Mouse (Mus musculus): ENCODE measurements around the gene Stard10. TPM values are rescaled to one million over a fixed set of nuclear protein-coding genes. Genes with fewer than 3 reads are reported as not detected.

Gene Stard10
- polyA plus RNA-seq, 1 experiment from 2014 or later, result 46.5 TPM

DNA sequence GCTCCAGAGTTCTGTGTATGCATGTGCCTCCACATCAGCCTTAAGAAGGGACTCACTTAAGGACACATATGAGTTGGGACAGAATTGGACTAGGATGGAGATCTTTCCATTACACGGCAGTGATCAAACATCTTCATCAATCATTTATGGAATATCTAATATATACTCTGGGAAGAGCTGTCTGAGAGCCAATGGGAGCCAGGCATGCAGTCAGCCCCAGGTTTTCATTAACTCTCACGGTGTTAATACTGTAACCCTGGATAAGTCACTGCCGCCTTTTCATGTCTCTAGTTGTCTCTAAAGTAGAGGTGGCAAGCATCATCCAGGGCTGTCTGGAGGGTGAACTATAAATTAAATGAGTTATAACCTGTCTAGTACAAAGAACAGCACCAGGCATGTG, 3.9 kb upstream of the Stard10 start:
- ATAC-seq (ENCODE audit: low read depth), result no peak
- Histone ChIP-seq H3K9ac (ENCODE audit: low read length) (no peak overlapping the region), H3K4me2 (ENCODE audit: low read depth, low read length) (no peak overlapping the region), H3K9me3 (ENCODE audit: control insufficient read depth, low read length) (no peaks in the 10 kb centered on the region), H3K27me3 (ENCODE audit: control insufficient read depth, insufficient read depth, low read depth, low read length) (no peaks in the 10 kb centered on the region), H3K4me3 (ENCODE audit: low read length) (no peak overlapping the region), H3K4me1 (replicated peaks; ENCODE audit: control insufficient read depth, insufficient read depth, low read length) (peaks cover 8% of the 10 kb centered on the region), H3K36me3 (ENCODE audit: control insufficient read depth, insufficient read depth, low read length) (no peaks in the 10 kb centered on the region), H3K27ac (ENCODE audit: low read length) (no peak overlapping the region)
- 57% methylated on average over 3 of the region's 3 CpGs for WGBS

DNA sequence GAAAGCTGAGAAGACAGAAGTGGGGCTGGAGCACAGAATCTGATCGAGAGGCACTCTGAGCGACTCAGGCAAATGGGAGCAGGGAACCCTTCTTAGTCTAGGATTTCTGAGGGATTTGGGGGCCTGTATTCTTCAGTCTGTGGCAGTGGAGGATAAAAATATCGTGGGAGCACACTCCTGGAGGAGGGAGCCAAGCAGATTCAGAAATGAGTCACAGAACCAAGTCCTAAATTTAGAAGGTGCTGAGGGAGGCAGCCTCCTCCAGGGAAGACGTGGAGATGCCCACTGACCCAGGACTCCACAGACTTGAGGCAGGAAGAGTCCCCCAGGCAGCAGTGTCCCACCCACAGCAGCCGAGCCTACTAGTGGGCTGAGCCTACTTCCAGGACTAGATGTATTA, 2.5 kb upstream of the Stard10 start:
- peaks cover 8% of the 10 kb centered on the region for H3K4me1 ChIP-seq (replicated peaks; ENCODE audit: control insufficient read depth, insufficient read depth, low read length)
- H3K27me3 ChIP-seq (ENCODE audit: control insufficient read depth, insufficient read depth, low read depth, low read length), result no peaks in the 10 kb centered on the region
- ATAC-seq (ENCODE audit: low read depth), result no peak
- no peak overlapping the region for H3K4me2 ChIP-seq (ENCODE audit: low read depth, low read length)
- H3K36me3 ChIP-seq (ENCODE audit: control insufficient read depth, insufficient read depth, low read length), result no peaks in the 10 kb centered on the region
- H3K9ac ChIP-seq (ENCODE audit: low read length), result no peak overlapping the region
- no peak overlapping the region for H3K4me3 ChIP-seq (ENCODE audit: low read length)
- H3K27ac ChIP-seq (ENCODE audit: low read length), result no peak overlapping the region
- WGBS, result 54% methylated on average over 5 of the region's 5 CpGs
- H3K9me3 ChIP-seq (ENCODE audit: control insufficient read depth, low read length), result no peaks in the 10 kb centered on the region

DNA sequence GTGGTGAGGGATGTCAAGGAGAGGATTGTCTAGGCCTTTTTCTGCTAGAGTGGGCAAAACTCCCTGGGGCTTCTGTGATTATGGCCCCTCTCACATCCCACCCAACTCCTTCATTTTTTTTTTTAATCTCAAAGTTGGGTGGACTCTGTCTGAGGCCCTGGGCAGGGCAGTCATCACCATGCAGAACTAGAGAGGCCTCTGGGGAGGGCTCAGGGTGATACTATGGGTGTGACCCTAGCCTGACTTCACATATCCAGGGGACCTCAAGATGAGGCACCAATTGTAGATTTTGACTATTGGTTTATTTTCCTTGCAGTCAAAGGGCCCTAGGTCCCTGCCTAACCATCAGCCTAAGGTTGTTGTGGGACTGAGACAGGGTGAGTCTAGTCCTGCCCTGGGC, 1.2 kb upstream of the Stard10 start:
- peaks cover 13% of the 10 kb centered on the region for H3K4me1 ChIP-seq (replicated peaks; ENCODE audit: control insufficient read depth, insufficient read depth, low read length)
- H3K36me3 ChIP-seq (ENCODE audit: control insufficient read depth, insufficient read depth, low read length), result no peaks in the 10 kb centered on the region
- no peak overlapping the region for H3K4me3 ChIP-seq (ENCODE audit: low read length)
- H3K4me2 ChIP-seq (ENCODE audit: low read depth, low read length), result no peak overlapping the region
- H3K27me3 ChIP-seq (ENCODE audit: control insufficient read depth, insufficient read depth, low read depth, low read length), result no peaks in the 10 kb centered on the region; the same call in 1 of the 2 replicates
- ATAC-seq (ENCODE audit: low read depth), result no peak
- H3K9me3 ChIP-seq (ENCODE audit: control insufficient read depth, low read length), result no peaks in the 10 kb centered on the region
- no peak overlapping the region for H3K9ac ChIP-seq (ENCODE audit: low read length)
- no peak overlapping the region for H3K27ac ChIP-seq (ENCODE audit: low read length)

DNA sequence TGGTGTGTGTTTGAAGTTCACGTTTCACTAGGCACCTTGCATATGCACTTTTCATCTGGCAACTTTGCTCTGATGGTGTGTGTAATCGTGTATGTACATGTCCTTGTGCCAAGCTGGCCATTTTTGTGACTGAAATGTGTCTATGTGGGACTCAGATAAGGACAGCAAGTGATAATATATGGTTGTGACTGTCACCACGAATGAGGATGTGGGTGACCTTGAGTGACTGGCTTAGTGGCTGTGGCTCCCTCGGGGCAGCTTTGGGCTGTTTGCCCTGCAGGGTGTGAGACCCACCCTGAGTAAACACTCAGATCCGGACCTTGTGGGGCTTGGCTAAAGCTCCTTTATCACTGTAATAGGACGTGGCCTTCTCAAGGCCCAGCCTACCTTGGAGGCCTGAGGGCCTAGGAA, 290 bp upstream of the Stard10 start:
- peak; percentile 53 for ATAC-seq (ENCODE audit: low read depth)
- H3K4me2 ChIP-seq (ENCODE audit: low read depth, low read length), result no peak overlapping the region
- WGBS, result 33% methylated on average over 6 of the region's 6 CpGs
- H3K27me3 ChIP-seq (ENCODE audit: control insufficient read depth, insufficient read depth, low read depth, low read length), result no peaks in the 10 kb centered on the region; the same call in 1 of the 2 replicates
- no peaks in the 10 kb centered on the region for H3K9me3 ChIP-seq (ENCODE audit: control insufficient read depth, low read length)
- peaks cover 9% of the 10 kb centered on the region for H3K4me1 ChIP-seq (replicated peaks; ENCODE audit: control insufficient read depth, insufficient read depth, low read length)
- no peak overlapping the region for H3K9ac ChIP-seq (ENCODE audit: low read length)
- no peak overlapping the region for H3K4me3 ChIP-seq (ENCODE audit: low read length)
- H3K27ac ChIP-seq (ENCODE audit: low read length), result no peak overlapping the region; the same call in 1 of the 2 replicates
- H3K36me3 ChIP-seq (ENCODE audit: control insufficient read depth, insufficient read depth, low read length), result no peaks in the 10 kb centered on the region

DNA sequence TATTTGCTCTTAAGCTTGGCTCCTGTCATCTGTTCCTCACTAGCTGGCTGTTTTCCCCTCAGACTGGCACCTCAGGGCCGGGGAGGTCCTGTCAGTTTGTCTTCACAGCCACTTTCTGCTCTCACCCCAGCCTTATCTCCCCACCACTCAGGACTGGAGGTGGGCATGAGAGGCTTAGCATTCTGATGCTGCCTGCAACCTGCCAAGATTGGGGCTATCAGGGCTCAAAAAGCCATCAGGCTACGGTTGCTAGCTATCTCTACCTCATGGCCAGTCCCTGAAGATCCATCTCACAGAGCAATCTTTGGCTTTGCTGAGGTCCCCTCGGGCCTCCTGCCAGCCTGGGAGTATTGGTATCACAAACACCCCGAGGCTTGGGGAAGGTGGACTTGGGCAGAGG, 2.0 kb downstream of the Stard10 start:
- no peak overlapping the region for H3K4me2 ChIP-seq (ENCODE audit: low read depth, low read length)
- no peak overlapping the region for H3K27ac ChIP-seq (ENCODE audit: low read length)
- no peaks in the 10 kb centered on the region for H3K36me3 ChIP-seq (ENCODE audit: control insufficient read depth, insufficient read depth, low read length)
- no peak overlapping the region for H3K4me3 ChIP-seq (ENCODE audit: low read length)
- no peak for ATAC-seq (ENCODE audit: low read depth)
- H3K4me1 ChIP-seq (replicated peaks; ENCODE audit: control insufficient read depth, insufficient read depth, low read length), result peaks cover 20% of the 10 kb centered on the region
- no peak overlapping the region for H3K9ac ChIP-seq (ENCODE audit: low read length)
- 33% methylated on average over 4 of the region's 4 CpGs for WGBS
- no peaks in the 10 kb centered on the region; the same call in 1 of the 2 replicates for H3K27me3 ChIP-seq (ENCODE audit: control insufficient read depth, insufficient read depth, low read depth, low read length)
- no peaks in the 10 kb centered on the region for H3K9me3 ChIP-seq (ENCODE audit: control insufficient read depth, low read length)

DNA sequence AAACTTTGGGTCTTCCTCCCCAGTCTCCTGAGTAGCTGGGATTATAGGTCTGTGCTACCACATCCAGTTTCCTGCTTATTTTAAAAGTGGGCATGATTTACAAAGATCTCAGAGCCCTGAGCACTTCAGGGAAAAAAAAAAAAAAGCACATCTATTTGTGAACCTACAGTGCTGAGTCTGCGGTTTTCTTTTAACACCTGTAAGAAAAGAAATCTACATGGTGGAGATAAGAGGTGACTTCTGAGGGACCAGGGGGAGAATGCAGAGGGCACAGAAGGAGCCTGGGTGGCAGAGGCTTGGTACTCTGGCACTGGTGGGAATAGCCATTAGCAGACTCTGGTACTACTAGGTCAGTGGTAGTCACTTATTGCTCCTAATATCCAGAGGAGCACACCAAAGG, 2.9 kb downstream of the Stard10 start:
- Histone ChIP-seq H3K4me1 (replicated peaks; ENCODE audit: control insufficient read depth, insufficient read depth, low read length) (peaks cover 26% of the 10 kb centered on the region), H3K9me3 (ENCODE audit: control insufficient read depth, low read length) (no peaks in the 10 kb centered on the region), H3K36me3 (ENCODE audit: control insufficient read depth, insufficient read depth, low read length) (no peaks in the 10 kb centered on the region), H3K4me3 (ENCODE audit: low read length) (no peak overlapping the region), H3K4me2 (ENCODE audit: low read depth, low read length) (no peak overlapping the region), H3K9ac (ENCODE audit: low read length) (no peak overlapping the region), H3K27ac (ENCODE audit: low read length) (no peak overlapping the region), H3K27me3 (ENCODE audit: control insufficient read depth, insufficient read depth, low read depth, low read length) (no peaks in the 10 kb centered on the region; the same call in 1 of the 2 replicates)
- no peak for ATAC-seq (ENCODE audit: low read depth)
- 65% methylated on average over 1 of the region's 1 CpGs for WGBS

DNA sequence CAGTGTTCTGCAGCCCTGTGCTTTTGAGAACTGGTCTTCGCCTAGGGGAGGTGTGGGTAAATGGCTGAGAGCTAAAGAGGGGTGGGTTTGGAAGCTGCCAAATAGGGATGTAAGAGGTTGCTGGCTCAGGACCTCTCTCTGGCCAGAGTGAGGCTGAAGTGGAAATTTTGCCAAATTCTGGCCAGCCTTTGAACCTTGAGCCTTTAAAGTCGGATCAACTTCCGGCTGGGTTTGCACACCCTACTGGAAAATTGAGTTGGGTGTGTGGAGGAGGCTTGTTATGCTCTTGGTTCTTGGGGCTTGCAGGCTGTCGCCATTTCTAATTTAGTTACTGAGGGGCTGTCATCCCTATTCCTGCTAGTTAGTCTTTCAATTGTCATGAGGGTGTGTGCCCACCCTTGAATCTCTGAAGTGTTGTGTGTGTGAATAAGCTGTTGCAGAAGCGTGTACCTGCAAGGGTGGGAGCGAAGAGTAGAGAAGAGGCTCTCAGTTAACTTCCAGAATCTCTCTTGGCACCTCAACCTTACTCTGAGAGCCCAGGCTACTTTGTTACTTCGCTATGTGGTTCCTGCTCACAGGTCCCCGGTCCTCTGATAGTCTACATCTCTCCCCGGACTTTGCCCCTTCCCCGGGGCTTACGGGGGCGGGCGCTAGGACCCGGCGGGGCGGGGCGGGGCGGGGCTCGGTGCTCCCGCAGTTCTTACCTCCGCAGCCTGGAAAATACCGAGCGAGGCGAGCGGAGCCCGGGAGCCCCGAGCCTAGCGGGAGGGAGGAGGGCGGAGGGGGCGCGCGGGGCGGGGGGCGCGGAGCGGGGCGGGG, 3.7 kb downstream of the Stard10 start:
- H3K36me3 ChIP-seq (ENCODE audit: control insufficient read depth, insufficient read depth, low read length), result no peaks in the 10 kb centered on the region
- no peaks in the 10 kb centered on the region for H3K9me3 ChIP-seq (ENCODE audit: control insufficient read depth, low read length)
- H3K27ac ChIP-seq (ENCODE audit: low read length), result peak overlapping the region; percentile 84
- 5% methylated on average over 26 of the region's 37 CpGs for WGBS
- peak; percentile 70 for ATAC-seq (ENCODE audit: low read depth)
- peaks cover 26% of the 10 kb centered on the region for H3K4me1 ChIP-seq (replicated peaks; ENCODE audit: control insufficient read depth, insufficient read depth, low read length)
- peak overlapping the region; percentile 80 for H3K9ac ChIP-seq (ENCODE audit: low read length)
- H3K4me2 ChIP-seq (ENCODE audit: low read depth, low read length), result peak overlapping the region; percentile 83
- no peaks in the 10 kb centered on the region; the same call in 1 of the 2 replicates for H3K27me3 ChIP-seq (ENCODE audit: control insufficient read depth, insufficient read depth, low read depth, low read length)
- H3K4me3 ChIP-seq (ENCODE audit: low read length), result peak overlapping the region; percentile 69

DNA sequence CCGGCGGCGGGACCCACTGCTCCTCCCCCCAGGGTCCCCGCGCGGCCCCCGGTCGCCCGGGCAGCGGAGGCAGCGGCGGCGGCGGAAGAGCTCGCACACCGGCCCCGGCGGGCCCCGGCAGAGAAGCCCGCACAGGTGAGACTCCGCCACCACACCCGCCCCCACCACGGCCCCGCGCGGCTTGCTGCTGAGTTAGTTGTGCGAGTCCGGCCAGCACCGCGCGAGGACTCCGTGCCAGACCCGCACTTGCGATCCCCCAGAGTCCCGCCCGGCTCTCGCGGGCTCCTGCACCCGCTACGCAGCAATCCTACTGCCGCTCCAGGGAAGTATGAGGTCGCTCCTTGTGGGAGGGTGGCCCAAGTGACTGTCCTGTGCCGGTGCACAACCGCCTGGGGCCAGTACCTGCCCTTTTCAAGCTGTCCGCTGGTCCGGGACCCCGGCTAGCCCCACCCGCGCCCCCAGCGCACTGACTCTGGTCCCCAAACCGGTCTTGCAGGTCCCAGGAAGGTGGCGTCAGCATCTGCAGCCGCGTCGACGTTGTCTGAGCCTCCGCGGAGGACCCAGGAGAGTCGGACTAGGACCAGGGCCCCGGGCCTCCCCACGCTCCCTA, 4.4 kb downstream of the Stard10 start:
- no peaks in the 10 kb centered on the region for H3K36me3 ChIP-seq (ENCODE audit: control insufficient read depth, insufficient read depth, low read length)
- H3K9me3 ChIP-seq (ENCODE audit: control insufficient read depth, low read length), result no peaks in the 10 kb centered on the region
- peak overlapping the region; percentile 69 for H3K4me3 ChIP-seq (ENCODE audit: low read length)
- peak overlapping the region; percentile 80 for H3K9ac ChIP-seq (ENCODE audit: low read length)
- no peaks in the 10 kb centered on the region; the same call in 1 of the 2 replicates for H3K27me3 ChIP-seq (ENCODE audit: control insufficient read depth, insufficient read depth, low read depth, low read length)
- H3K4me1 ChIP-seq (replicated peaks; ENCODE audit: control insufficient read depth, insufficient read depth, low read length), result peaks cover 26% of the 10 kb centered on the region
- peak; percentile 71 for ATAC-seq (ENCODE audit: low read depth)
- under 1% methylated on average over 41 of the region's 61 CpGs for WGBS
- peak overlapping the region; percentile 83 for H3K4me2 ChIP-seq (ENCODE audit: low read depth, low read length)
- peak overlapping the region; percentile 84 for H3K27ac ChIP-seq (ENCODE audit: low read length)

DNA sequence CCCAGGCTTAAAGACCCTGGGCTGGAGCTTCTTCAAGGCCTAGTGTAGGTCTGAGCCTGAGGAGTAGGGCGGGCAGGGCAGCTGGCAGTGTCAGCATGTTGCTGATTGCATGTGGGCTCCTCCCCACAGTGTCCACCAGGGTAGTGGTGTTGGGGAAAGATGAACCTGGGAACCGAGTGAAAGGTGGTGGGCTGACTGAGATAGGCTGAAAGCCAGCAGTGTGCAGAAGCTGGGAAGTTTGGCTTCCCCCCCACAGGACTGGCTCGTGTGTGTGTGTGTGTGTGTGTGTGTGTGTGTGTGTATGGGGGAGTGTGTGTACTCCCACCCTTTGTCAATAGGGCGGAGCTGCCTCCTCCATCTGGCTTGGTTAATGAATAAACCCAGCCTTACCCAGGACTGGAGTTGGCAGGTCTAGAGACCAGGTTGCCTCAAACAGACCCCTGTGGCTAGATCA, 6.3 kb downstream of the Stard10 start:
- Histone ChIP-seq H3K36me3 (ENCODE audit: control insufficient read depth, insufficient read depth, low read length) (no peaks in the 10 kb centered on the region), H3K4me3 (ENCODE audit: low read length) (peak overlapping the region; percentile 69), H3K9ac (ENCODE audit: low read length) (peak overlapping the region; percentile 30), H3K27ac (ENCODE audit: low read length) (no peak overlapping the region), H3K4me2 (ENCODE audit: low read depth, low read length) (peak overlapping the region; percentile 83), H3K4me1 (replicated peaks; ENCODE audit: control insufficient read depth, insufficient read depth, low read length) (peaks cover 26% of the 10 kb centered on the region), H3K9me3 (ENCODE audit: control insufficient read depth, low read length) (no peaks in the 10 kb centered on the region), H3K27me3 (ENCODE audit: control insufficient read depth, insufficient read depth, low read depth, low read length) (no peaks in the 10 kb centered on the region; the same call in 1 of the 2 replicates)
- 63% methylated on average over 4 of the region's 4 CpGs for WGBS
- peak; percentile 26; the same call in 1 of the 2 replicates for ATAC-seq (ENCODE audit: low read depth)
